10 mouse cellular contexts compared by ENCODE assay signal in the genomic region with DNA sequence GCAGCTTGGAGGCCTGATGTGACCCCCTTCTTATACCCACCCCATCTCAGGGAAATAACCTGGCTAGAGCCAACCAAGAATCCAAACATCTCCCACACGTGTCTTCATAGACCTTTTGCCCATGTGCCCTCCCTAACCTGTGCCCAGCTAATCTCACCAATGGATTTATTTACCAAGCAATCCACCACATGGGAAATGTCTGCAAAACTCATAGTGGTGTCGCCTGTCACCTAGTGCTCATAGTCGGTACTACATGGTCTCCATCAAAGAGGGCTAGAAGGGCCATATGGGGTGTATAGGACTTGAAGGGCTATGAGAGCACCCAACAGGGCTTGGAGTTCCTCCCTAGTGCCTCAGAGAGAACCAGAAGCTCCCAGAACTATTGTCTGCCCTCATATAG. TPM values are rescaled to one million over a fixed set of nuclear protein-coding genes. Genes with fewer than 3 reads are reported as not detected.
A peak's percentile ranks its signal among the peaks of the same experiment; 100 is the strongest.
DNase-seq lines count a peak whose midpoint lies in the region; ATAC-seq and TF ChIP-seq lines count a peak whose summit lies in the region.
"Had no signal": no experiment of that assay in that cellular context is flagged by ENCODE, and none has a peak within 500 bp of the region (broad histone marks: within the 10 kb centered on the region; RNA-seq: fewer than 3 reads in every experiment).

No protein-coding gene starts in this region.

- H3K9me3 ChIP-seq in neural tube, embryonic 11.5 days (ENCODE audit: control insufficient read depth, low read length) = no peaks in the 10 kb centered on the region
- H3K9me3 ChIP-seq in hindbrain, embryonic 14.5 days (ENCODE audit: control insufficient read depth, low read length) = no peaks in the 10 kb centered on the region
- H3K9me3 ChIP-seq in lung, embryonic 14.5 days (ENCODE audit: low read depth, low read length) = no peaks in the 10 kb centered on the region
- H3K9me3 ChIP-seq: heart, embryonic 13.5 days had no signal

- H3K4me1 ChIP-seq in neural tube, embryonic 11.5 days (ENCODE audit: control insufficient read depth, insufficient read depth, low read length) = no peaks in the 10 kb centered on the region
- H3K4me1 ChIP-seq in hindbrain, embryonic 14.5 days (replicated peaks; ENCODE audit: control insufficient read depth, insufficient read depth, low read length) = no peaks in the 10 kb centered on the region
- no peaks in the 10 kb centered on the region for H3K4me1 ChIP-seq in lung, embryonic 14.5 days (ENCODE audit: insufficient read depth)
- H3K4me1 ChIP-seq: heart, embryonic 13.5 days had no signal

- H3K27ac ChIP-seq in neural tube, embryonic 11.5 days (ENCODE audit: low read depth, low read length) = no peak overlapping the region
- no peak overlapping the region for H3K27ac ChIP-seq in hindbrain, embryonic 14.5 days
- no peak overlapping the region for H3K27ac ChIP-seq in lung, embryonic 14.5 days (ENCODE audit: low read depth)
- H3K27ac ChIP-seq: heart, embryonic 13.5 days had no signal

- H3K36me3 ChIP-seq in neural tube, embryonic 11.5 days (ENCODE audit: control insufficient read depth, insufficient read depth, low read length) = no peaks in the 10 kb centered on the region
- H3K36me3 ChIP-seq in hindbrain, embryonic 14.5 days (replicated peaks; ENCODE audit: control insufficient read depth, insufficient read depth) = no peaks in the 10 kb centered on the region
- H3K36me3 ChIP-seq in lung, embryonic 14.5 days (ENCODE audit: insufficient read depth) = peaks cover 32% of the 10 kb centered on the region

- 0 out of 2 replicates have a peak, but pooled peaks have one; percentile 17 for ATAC-seq in neural tube, embryonic 11.5 days (ENCODE audit: insufficient read depth, low FRiP score, low TSS enrichment)
- peak; percentile 56; the same call in 1 of the 2 replicates for ATAC-seq in hindbrain, embryonic 14.5 days (ENCODE audit: low FRiP score)
- ATAC-seq in lung, embryonic 14.5 days (ENCODE audit: insufficient read depth) = peak; percentile 28; the same call in 1 of the 2 replicates

- whole genome bisulfite sequencing in neural tube, embryonic 11.5 days = 26% methylated on average over 3 of the region's 3 CpGs
- WGBS in hindbrain, embryonic 14.5 days = 29% methylated on average over 3 of the region's 3 CpGs
- WGBS in lung, embryonic 14.5 days = 19% methylated on average over 3 of the region's 3 CpGs

- no peak overlapping the region for H3K9ac ChIP-seq in neural tube, embryonic 11.5 days (ENCODE audit: low read length)
- no peak overlapping the region for H3K9ac ChIP-seq in hindbrain, embryonic 14.5 days
- H3K9ac ChIP-seq in lung, embryonic 14.5 days = no peak overlapping the region

- peak; percentile 22 to 36 for DNase-seq in adrenal gland, postnatal 36 days
- DNase-seq in adrenal gland, adult 18-20 months (ENCODE audit: low spot score in 2 of 2) = no peak
- peak; percentile 33 for DNase-seq in neural tube, embryonic 11.5 days (ENCODE audit: low spot score)
- DNase-seq in neural tube, embryonic 10.5 days (ENCODE audit: extremely low spot score, low spot score) = no peak
- peak; percentile 83 to 87 for DNase-seq in cerebellum, postnatal 14 days
- peak; percentile 75 for DNase-seq in hindbrain, embryonic 14.5 days (ENCODE audit: low spot score)
- peak; percentile 80 for DNase-seq in lung, embryonic 14.5 days
- peak; percentile 71 for DNase-seq in retina, postnatal 7 days (ENCODE audit: low read depth, low spot score)

- no peak overlapping the region for H3K4me3 ChIP-seq in neural tube, embryonic 11.5 days (ENCODE audit: low read depth, low read length)
- H3K4me3 ChIP-seq in hindbrain, embryonic 14.5 days (replicated peaks; ENCODE audit: low read length) = no peak overlapping the region
- H3K4me3 ChIP-seq in lung, embryonic 14.5 days (ENCODE audit: low read depth, low read length) = no peak overlapping the region
- H3K4me3 ChIP-seq: heart, embryonic 13.5 days; myocyte had no signal

- peak; percentile 96 for TF ChIP-seq CTCF in lung, embryonic 14.5 days (IDR thresholded peaks at IDR 0.05; ENCODE audit: low read depth)

- H3K4me2 ChIP-seq in neural tube, embryonic 11.5 days (ENCODE audit: low read depth) = no peak overlapping the region
- H3K4me2 ChIP-seq in hindbrain, embryonic 14.5 days (replicated peaks) = no peak overlapping the region
- H3K4me2 ChIP-seq in lung, embryonic 14.5 days = no peak overlapping the region
- H3K4me2 ChIP-seq: heart, embryonic 13.5 days had no signal

- no peaks in the 10 kb centered on the region for H3K27me3 ChIP-seq in neural tube, embryonic 11.5 days (ENCODE audit: control insufficient read depth, insufficient read depth, low read length)
- 0 out of 2 replicates have a peak, but pooled peaks cover 5% of the 10 kb centered on the region for H3K27me3 ChIP-seq in hindbrain, embryonic 14.5 days (ENCODE audit: control insufficient read depth, insufficient read depth, low read length)
- H3K27me3 ChIP-seq in lung, embryonic 14.5 days (ENCODE audit: insufficient read depth, low read length) = no peaks in the 10 kb centered on the region
- H3K27me3 ChIP-seq: heart, embryonic 13.5 days had no signal

RNA-seq across cellular contexts. Expression of a gene that starts 54.8 kb away (rescaled TPM):
- 100 to 1,000 TPM in 1 of 2 experiments, 10 to 100 TPM in 1; 92.0 to 125 TPM for total RNA-seq in adrenal gland, postnatal 36 days (2021)
- 100 to 1,000 TPM in 1 of 2 experiments, 10 to 100 TPM in 1; 99.7 to 114 TPM for total RNA-seq in adrenal gland, adult 18-20 months (2021)
- polyA plus RNA-seq in neural tube, embryonic 11.5 days (2014; fragmentation: Nextera tagmentation; extraction: Ambion mirVana) = 56.8 and 61.8 TPM in 2 replicates
- 112 and 118 TPM in 2 replicates for polyA plus RNA-seq in hindbrain, embryonic 14.5 days (2014; fragmentation: Nextera tagmentation; extraction: Ambion mirVana)
- 104 and 108 TPM in 2 replicates for polyA plus RNA-seq in lung, embryonic 14.5 days (2014; fragmentation: Nextera tagmentation; extraction: Ambion mirVana)

Comparison
In these comparisons a context has a peak if more than half of its experiments do, and no peak if none do; other contexts are left out.
1. DNase-seq: peak in adrenal gland, postnatal 36 days (2 of 2), neural tube, embryonic 11.5 days (single experiment), cerebellum, postnatal 14 days (2 of 2), hindbrain, embryonic 14.5 days (single experiment), lung, embryonic 14.5 days (single experiment) and retina, postnatal 7 days (single experiment); none in adrenal gland, adult 18-20 months (0 of 2) and neural tube, embryonic 10.5 days (single experiment).
2. Peak in every context shown above with its lines, with median percentiles within 50 percentile points of each other: ATAC-seq.